Mouse (Mus musculus) spleen, postnatal 4 days (tissue): ENCODE measurements around the gene Cradd.

Source experiments
- DNase-seq, 2 experiments: peaks; one replicate each; pipeline ENCODE4 v3.0.0; 2022; ENCODE audit warnings: low spot score in 2 of 2

Gene Cradd

DNA sequence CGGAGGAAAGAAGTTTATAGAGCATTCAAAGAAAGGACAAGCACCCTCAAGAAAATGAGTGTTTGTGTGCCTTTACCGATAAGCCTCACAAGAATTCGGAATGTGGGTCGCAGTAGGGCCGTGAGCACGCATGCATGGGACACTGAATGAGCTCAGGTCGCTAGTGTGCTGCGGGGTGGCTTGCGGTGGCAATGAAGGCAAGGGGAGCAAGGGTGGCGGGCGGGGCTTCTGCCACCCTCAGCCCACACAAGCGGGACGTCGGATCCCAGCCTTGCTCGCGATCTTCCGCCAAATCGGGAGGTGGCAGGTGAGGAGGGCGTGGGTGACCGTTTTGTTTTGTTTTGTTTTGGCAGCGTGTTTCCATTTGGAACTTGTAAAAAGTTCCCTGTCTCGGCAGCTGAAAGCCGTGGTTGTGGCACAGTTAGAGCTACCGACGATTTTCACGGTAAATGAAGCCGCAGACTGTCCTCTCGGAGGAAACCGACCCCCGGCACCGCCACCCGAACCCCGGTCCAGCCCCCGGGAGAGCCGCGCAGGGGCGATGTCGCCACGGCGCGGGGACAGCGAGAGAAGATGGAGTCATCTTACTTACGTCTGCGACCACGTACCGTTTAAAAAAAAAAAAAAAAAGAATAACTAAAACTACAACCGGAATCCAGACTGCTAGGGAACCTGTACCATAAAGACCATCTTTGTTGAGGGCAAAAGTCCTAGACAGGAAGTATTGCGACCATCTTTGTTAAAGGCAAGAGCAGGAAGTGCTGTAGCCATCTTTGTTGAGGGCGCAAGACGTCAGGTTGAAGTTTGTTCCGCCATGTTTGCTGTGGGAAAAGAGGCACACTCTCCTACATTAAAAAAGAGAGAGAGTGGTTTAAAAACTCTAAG is at the start of gene Cradd:
Cradd (minus strand) TSS at position 741 of the 885 bp plus-strand sequence.
- peak; percentile 79 to 84 for DNase-seq

GRCm38 (mm10) chr10:95373340-95373739 is 49.4 kb upstream of the Cradd start:
- no peak for DNase-seq

DNA sequence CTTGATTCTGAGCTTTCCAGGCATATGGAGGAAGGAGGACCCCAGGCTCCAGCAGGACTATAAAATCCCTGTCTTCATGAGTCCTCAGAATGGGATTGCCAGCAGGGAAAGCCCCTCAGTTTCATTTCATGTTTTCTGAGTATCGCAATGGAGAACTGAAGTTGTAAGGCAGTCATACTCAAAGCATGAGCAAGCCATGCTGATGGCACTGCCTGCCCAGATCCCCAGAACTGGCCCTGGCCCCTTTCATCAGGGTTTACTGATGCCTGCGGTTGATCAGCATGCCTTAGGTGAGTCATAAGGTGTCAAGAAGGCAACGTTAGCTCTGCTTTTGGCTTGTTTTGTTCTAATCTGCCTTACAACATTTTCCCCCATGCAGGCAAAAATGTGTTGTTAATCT is 48.0 kb upstream of the Cradd start:
- no peak for DNase-seq

- no peak for DNase-seq
These were observed 45.3 kb upstream of the Cradd start for GRCm38 (mm10) chr10:95369190-95369589.

DNA sequence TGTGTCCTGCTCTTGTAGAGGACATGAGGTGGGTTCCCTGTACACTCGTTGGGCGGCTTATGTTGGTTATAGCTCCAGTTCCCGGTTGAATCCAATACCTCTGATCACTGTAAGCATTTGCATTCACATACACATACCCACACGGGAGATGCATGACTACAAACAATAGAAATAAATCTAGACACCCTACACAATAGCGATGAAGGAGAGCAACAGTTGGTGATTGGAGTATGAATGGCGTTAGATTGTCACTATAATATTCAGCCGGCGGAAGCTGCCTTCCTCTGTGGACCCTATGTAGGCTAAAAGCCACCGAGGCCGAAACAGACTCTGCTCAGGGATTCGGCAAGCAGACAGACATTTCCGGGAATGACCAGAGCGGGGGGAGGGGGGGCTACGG is 44.2 kb upstream of the Cradd start:
- no peak for DNase-seq

DNA sequence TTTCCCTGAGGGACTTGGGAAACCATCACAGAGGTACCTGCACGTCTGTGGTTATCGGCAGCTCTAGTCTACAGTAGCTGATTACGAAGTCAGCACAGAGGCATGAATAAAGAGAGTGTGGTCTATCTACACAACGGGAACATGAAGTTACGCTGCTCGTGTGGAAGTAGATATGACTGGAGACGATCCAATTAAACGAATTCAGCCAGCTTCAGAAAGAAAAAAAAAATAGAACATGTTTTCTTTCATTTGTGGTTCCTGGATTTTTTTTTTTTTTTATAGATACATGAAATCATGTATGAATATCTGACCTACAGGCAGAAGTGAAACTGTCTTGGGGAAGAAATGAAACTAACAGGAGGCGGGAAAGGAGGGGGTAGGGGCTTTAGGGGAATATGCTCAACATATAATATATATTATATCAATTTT is 43.7 kb upstream of the Cradd start:
- DNase-seq: no peak

DNA sequence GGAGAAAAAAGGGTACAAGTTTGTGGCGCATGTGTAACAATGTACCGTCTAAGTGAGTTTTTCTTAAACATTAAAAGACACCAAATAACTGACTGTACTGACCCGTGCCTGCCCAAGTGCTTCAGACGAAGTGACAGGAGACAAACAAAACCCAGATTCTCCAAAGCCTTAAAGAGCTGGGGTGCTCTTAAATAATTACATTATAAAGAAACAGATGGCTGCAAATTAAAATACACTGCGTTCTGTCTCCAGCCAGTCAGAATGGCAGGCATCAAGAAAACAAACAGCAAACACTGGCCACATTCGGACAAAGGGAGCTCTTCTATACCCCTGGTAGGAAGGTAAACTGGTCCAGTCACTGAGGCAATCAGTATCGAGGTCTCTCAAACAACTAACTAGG is 43.3 kb upstream of the Cradd start:
- DNase-seq: no peak

- no peak for DNase-seq
These were observed 38.4 kb upstream of the Cradd start for GRCm38 (mm10) chr10:95362326-95362725.

GRCm38 (mm10) chr10:95361260-95361841 is 37.4 kb upstream of the Cradd start:
- DNase-seq: no peak

DNA sequence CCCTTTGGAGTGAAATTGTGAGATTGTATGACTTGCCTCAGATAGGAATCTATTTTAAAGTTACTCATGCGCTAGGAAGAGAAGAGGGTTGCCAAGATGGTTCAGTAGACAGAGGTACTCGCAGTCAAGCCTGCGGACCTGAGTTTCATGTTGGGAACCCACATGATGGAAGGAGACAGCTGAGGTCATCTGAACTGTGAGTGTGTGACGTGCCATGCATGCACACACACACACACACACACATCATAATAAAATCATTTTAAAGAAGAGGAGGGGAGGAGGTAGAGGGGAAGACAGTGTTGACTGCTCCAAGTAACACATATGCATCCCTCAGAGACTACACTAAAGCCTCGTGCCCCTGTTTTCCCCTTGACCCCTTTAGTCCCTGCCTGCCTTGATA is 36.1 kb upstream of the Cradd start:
- no peak for DNase-seq

- no peak for DNase-seq
These were observed 33.8 kb upstream of the Cradd start for GRCm38 (mm10) chr10:95357721-95358120.

GRCm38 (mm10) chr10:95356711-95357110 is 32.8 kb upstream of the Cradd start:
- DNase-seq: no peak

DNA sequence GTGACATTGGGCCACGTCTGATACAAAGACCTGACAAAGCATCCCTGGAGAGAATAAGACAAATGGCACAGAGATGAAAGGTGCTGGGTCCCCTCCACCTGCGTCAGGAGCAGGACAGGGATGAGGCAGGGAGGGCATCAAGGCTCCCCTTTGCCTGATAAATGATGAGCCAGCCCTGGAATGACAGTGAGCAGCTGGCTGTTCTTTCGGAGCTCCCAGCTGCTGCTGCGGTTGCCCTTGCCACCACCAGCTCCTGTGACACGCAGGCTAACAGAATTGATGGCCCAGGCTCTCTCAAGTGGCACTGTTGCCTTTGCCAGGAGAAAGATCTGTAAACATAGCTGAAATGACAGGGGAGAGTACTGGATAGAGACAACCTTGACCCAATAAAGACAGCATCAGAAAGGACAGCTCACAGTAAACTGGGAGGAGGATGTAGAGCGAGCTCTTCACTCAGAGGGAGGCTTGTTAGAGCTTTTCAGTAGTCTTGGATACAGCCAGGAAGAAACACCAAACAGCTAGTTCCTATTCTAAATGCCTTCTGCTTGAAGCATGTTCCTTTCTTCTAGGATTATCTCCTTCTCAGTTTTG is 31.8 kb upstream of the Cradd start:
- DNase-seq: no peak

- DNase-seq: no peak
These were observed 30.7 kb upstream of the Cradd start for GRCm38 (mm10) chr10:95354673-95355072.

- DNase-seq: no peak
These were observed 30.1 kb upstream of the Cradd start for GRCm38 (mm10) chr10:95354047-95354446.

- no peak for DNase-seq
These were observed 24.5 kb upstream of the Cradd start for GRCm38 (mm10) chr10:95348457-95348856.

DNA sequence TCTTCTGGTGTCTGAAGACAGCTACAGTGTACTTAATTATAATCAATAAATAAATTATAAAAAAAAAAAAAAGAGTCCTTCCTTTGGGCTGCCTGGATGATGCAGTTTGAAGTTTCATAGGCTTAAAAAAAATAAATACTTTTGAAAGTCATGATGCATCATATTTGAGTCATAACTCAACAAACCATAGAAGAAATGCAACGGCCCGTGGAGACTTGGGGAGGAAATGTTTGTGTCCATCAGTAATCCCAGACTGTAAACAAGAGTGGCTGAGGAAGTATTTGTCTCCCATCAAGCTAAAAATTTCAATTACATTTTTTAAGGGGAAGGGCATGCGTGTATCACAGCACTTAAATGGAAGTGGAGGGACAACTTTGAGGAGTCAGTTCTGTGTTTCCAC is 23.8 kb upstream of the Cradd start:
- no peak for DNase-seq

DNA sequence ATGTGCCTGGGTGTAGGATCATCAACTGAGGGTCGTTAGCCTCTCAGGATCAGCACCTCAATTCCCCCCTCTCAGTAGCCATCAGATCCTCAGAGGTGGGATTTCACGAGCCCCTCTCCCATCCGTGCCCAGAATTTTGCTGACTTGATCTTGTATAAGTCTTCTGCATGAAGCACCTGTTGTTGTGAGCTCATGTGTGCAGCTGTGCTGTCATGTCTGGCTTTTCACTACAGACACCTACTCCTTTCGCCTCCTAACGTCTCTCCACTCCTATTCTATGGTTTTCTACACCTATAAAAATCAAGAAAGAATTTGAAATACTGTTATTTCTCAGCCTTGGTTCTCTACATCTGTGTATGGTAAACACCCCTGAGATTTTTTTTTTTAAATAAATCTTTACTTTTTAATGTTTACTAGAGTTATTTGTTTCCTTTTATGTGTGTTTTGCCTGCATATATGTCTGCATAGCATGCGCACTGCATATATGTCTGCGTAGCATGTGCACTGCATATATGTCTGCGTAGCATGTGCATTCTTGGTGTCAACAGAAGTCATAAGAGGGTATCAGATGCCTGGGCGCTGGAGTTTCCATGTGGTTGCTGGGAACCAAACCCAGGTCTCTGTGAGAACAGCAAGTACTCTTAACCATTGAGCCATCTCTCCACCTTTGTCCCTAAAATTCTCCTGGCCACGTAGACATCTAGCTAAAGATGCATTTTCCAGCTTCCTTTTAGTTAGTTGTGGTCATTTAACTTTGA is 19.1 kb upstream of the Cradd start:
- no peak for DNase-seq

GRCm38 (mm10) chr10:95340676-95341075 is 16.7 kb upstream of the Cradd start:
- no peak for DNase-seq

- no peak for DNase-seq
These were observed 13.7 kb upstream of the Cradd start for GRCm38 (mm10) chr10:95337589-95337988.

DNA sequence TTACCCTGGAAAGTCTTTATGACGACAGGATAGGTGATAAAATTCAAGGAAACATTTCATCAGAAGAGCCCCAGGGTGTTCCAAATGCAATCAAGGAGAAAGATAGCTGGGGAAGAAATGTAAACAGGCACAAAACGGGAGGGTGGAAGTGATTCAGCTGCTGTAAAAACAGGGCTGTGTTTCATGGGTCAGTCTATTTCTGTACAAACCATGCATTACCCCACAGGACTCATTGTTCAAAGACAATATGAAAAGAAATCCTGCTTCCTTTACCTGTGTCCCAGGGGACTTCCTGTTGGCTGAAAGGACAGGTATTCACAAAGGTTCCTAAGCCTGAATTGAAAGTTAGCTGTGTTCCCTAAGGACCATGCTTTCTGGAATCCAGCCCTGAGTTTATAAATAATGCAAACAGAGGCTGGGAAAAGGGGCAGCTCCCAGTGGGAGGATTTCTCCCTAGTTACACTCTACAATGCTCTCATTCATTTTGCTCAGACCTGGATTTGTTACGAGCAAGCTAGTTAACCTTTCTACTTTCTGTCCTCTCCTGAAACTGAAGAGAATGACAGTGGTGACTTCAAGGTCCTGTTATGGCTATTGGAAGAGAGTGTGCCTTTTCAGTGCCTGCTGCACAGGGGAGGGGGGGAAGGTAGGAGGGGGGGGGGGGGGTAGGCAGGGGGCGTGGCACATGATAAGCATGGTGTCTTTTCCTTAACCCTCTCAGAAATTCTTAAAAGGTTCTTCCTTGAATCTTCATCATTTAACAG is 13.0 kb upstream of the Cradd start:
- no peak for DNase-seq
